Mouse (Mus musculus): ENCODE data around the gene Ush1g.

Gene Ush1g

GRCm38 (mm10) chr11:115289885-115290284 lies 32.0 kb downstream of the Ush1g start:
- no peak for DNase-seq (ENCODE audit: low read depth, low spot score)

GRCm38 (mm10) chr11:115288305-115288704 lies 33.5 kb downstream of the Ush1g start:
- no peak for DNase-seq (ENCODE audit: low read depth, low spot score)

DNA sequence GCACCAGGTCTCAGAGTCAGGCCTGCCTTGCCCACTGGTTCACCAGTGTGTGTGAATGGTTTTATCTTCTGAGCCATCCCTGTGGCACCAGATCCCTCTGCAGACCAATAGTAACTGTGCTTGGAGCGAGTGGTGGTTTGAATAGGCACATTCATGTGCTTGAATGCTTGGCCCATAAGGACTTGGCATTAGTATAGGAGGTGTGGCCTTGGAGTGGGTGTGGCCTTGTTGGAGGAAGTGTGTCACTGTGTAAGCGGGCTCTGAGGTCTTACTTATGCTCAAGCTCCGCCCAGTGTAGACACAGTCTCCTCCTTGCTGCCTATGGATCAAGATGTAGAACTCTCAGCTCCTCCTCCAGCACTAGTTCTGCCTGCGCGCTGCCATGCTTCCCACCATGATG lies 34.5 kb downstream of the Ush1g start:
- DNase-seq (ENCODE audit: low read depth, low spot score), result no peak

DNA sequence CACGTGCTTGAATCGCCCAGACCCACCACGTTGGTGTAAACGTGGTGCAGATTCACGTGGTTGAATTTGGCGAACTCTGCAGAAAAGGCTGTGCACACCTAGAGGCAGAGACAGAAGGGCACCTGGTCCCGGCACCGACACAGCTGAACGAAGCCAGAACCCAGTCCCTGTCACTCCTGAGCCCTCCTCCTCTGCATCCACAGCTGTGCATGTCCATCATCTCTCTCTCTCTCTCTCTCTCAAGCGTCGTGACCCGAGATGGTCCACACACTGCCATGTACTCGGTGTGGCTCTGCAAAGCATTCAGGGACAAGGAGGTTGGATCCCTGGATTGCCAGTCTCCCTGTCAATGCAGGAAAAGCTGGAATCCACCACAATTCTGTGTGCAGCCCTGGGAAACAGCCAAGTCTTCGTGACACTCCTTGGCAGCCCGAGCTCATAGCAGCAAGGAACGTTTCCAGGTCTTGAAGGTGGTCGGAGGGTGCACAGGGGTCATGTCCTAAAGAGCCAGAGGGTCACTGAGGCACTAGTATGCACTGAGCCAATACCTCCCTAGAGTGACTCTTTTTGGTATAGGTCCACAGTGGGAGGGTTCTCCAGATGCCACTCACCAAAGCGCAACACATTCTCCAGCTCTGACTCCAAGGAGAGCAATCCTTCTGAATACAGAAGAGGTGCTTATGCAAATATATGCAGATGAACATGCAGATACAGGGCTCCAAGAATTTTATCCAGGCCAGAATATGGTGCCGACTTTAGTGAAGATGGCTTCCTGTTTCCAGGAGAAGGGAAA lies 35.4 kb downstream of the Ush1g start:
- DNase-seq (ENCODE audit: low read depth, low spot score), result no peak

DNA sequence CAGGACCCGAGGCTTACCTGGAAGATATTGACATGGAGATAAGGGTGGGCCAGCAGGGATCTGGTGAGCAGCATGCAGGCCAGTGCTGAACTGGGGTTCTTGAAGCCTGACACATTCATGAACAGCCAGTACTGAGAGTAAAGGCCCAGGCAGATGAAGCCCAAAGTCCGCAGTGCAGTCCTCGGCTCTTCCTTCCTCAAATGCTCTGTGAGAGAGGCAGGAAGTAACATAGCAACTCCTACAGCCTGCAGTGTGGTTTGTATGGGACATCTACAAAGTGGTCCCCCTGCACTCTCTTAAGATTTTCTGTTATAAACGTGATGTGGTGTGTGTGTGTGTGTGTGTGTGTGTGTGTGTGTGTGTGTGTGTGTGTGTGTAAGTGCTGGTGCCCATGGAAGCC lies 36.6 kb downstream of the Ush1g start:
- DNase-seq (ENCODE audit: low read depth, low spot score), result no peak

DNA sequence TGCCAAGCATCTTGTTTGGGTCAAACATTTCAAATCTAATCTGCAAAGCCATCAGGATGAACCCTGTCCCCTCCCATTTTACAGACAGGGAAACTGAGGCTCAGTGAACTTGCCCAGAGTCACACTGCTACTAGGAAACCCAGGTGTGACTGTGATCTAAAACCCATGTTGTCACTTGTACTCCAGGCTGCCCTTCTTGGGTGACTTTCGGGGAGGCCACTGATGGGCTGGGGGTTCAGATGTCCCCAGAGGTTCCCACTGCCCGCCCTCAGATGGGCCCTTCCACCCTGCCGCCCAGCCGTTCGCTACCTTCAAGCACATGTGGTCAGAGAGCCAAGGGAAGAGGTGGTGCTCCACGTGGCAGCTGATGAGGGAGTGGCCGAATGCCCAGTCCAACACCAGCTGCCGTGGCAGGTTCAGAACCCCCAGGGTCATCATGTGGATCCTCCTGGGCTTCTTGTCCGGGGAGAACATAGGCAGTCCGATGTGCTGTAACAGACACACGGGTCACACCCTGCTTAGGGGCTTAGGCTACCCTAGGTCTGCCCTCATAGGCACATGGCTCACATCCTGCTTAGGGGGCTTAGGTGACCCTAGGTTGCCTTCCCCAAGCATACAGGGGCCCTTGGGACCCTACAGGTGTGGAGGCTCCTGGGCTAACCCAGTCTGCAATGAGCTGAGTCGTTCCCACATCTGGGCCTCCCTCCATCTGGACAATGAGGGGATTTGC lies 37.8 kb downstream of the Ush1g start:
- DNase-seq (ENCODE audit: low read depth, low spot score), result no peak

DNA sequence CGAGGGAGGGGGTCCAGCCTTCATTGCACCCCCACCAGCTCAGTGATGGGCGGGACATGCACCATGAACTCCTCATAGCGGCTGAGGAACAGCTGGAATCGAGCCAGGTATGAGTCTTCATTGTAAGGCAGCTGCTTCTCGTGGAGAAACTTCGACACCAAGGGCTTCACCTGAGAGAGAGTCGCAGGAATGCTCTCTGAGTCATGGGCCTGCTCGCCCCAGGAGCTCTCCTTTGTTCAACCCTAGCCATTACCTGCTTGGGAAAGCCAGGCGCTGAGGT lies 38.4 kb downstream of the Ush1g start:
- no peak for DNase-seq (ENCODE audit: low read depth, low spot score)

DNA sequence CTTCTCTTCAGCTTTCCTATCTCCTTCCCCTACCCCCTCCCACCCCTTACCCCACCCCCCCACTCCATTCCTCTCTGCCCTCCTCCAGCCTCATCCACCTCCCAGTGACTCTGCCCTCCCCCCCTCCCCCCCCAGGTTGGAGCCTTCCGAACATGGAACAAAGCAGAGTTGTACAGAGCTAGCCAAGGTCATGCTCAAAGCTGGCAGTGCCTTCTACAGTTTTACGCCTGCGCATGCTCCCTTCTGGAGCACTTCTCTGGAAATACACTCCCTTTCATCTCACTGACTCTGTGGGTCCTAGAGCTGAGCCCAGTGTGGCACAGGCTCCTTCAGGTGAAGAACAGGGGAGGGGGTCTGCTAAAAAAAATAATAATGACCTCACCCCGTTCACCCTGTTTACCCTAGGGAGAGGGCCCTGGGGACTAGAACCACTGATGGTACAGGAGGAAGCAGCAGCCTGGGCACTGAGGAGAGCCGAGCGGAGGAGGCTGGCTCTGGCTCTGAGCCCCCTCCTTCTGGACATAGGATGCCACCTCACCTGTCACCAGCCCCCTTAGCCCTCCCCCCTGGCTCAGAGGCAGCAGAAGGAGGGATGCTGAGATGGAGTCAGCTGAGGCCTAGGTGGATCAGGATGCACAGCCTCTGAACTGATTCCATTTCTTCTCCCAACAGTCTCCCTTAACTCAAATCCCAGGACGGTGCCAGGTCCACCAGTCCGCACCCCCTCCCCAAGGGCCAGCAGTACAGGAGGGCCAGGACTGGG lies 38.9 kb downstream of the Ush1g start:
- DNase-seq (ENCODE audit: low read depth, low spot score), result no peak

- no peak for DNase-seq (ENCODE audit: low read depth, low spot score)
Measured at GRCm38 (mm10) chr11:115282295-115282694, 39.5 kb downstream of the Ush1g start.

DNA sequence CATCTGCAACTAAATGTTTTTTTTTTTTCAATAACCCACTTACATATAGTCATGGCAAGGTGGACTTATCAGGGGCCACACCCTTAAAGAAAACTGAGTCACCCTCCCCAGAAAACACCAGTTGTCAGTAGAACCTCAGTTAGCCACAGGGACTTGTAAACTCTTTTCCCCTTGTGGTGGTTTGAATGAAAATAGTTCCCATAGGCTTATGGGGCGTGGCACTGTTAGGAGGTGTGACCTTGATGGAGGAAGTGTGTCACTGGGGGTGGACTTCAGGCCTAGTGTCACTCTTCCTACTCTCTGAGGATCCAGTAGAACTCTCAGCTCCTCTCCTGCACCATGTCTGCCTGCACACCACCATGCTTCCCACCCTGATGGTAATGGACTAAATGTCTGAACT lies 42.1 kb downstream of the Ush1g start:
- no peak for DNase-seq (ENCODE audit: low read depth, low spot score)

DNA sequence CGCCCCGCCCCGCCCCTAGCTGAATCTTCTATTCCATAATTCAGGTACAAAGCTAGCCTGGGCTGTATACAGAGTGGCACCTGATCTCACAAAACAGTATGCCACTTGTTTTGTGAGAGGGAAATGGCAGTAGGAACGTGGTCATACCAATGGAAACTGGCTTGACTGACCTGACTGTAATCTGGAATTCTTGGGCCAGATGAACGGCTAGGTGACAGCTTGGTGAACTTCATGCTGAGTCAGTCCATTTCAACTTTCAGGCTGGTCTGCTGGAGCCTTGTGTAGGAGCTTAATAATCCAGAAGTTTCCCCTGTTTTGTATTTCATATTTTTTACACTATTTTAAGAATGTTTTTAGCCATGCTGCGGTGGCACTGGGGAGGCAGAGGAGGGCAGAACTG lies 43.7 kb downstream of the Ush1g start:
- no peak for DNase-seq (ENCODE audit: low read depth, low spot score)

GRCm38 (mm10) chr11:115277604-115277975 lies 44.3 kb downstream of the Ush1g start:
- no peak for DNase-seq (ENCODE audit: low read depth, low spot score)

DNA sequence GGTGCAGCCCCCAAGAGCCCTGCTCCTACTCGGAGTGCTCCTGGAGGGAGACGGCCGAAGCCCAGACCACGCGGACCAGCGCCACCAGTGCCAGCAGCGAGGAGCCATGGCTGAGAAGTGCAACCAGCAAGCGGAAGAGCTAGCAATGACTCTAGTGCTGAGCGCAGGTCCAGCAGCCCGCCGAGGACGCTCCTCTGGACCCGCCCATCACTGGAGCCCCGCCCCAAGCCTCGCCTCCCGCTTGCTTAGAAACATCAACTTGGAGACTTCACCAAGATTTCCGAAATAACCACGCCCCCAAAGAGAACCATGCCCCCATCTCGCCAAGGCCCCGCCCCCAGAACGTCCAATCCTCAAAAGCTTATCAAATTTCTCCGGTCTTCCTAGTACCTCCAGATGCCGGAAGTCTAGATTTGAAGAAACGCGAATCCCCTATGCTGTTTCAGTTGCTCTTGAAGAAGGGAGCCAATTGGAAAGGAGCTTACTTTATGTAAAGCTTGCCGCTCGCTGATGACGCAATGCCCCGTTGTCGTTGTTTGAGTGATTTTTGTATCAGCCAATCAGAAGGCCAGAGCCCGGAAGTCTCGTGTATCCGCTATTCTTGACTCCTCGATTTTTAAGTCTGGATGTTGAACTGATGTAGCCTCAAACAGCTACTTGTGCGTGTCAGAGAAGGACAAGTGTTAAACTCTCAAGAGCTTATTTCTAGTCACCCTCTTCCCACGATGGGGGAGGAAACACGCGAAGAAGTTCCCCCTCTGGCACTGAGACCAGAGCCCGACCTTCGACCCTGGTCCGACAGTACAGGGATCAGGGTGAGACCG lies 44.8 kb downstream of the Ush1g start, which contains the start of gene Fdxr:
Fdxr (minus strand) TSS at position 271 of the 824 bp plus-strand sequence.
- DNase-seq (ENCODE audit: low read depth, low spot score), result peak; percentile 98

- DNase-seq (ENCODE audit: low read depth, low spot score), result no peak
Measured at GRCm38 (mm10) chr11:115275954-115276353, 45.9 kb downstream of the Ush1g start.

DNA sequence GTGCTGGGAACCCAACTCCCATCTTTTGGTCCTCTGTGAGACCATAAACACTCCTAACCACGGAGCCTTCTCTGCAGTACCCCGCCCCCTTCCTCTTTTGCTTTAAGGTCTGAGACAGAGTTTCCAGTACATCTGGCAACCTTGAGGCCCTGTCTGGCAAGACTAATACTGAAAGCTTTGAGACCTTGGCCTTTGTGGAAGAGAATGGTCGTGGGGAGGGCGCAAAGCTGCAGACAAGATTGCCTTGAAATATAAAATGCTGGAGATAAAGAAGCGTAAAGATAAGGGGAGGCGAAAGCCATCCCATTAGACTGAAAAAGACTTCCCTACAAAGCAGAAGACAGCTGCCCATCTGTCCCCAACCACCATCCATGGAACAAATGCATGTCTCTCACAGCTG lies 46.3 kb downstream of the Ush1g start:
- DNase-seq (ENCODE audit: low read depth, low spot score), result no peak

DNA sequence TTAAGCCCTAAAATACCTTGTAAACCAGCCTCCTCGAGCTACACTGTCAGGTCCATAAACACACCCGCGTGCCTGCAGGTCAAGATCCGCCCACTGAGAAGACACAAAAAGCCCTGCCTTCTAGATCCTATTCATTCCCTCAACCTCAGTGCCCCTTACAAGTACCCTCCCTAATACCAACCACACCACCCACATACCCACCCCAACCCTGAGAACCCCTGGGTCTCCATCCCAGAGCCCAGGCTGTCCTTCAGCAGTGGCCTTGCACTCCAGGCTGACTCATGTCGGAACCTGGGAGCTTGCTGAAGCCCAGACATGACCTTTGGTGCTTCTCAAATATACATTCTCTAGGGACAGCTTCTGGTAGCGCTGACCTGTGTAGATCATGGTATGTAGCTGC lies 47.1 kb downstream of the Ush1g start:
- no peak for DNase-seq (ENCODE audit: low read depth, low spot score)

- DNase-seq (ENCODE audit: low read depth, low spot score), result no peak
Measured at GRCm38 (mm10) chr11:115274178-115274577, 47.7 kb downstream of the Ush1g start.

DNA sequence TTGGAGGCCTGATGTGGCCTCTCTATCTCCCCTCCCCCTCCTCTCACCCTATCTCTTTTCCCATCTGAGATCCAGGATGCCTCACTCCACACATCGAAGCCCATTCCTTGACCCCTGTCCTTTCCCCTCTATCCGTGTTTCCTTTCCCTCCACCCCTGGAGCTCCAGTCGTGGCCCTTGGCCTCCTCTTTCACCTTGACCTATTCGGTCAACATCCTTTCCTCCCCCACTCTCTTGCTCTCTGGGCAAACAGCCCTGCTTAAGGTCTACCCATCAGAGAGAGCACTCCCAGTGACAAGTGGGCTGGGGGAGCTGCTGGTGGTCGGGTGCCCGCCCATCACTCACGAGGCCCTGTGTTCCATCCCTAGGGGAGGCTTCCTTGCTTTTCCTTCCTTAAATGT lies 48.1 kb downstream of the Ush1g start:
- no peak for DNase-seq (ENCODE audit: low read depth, low spot score)

DNA sequence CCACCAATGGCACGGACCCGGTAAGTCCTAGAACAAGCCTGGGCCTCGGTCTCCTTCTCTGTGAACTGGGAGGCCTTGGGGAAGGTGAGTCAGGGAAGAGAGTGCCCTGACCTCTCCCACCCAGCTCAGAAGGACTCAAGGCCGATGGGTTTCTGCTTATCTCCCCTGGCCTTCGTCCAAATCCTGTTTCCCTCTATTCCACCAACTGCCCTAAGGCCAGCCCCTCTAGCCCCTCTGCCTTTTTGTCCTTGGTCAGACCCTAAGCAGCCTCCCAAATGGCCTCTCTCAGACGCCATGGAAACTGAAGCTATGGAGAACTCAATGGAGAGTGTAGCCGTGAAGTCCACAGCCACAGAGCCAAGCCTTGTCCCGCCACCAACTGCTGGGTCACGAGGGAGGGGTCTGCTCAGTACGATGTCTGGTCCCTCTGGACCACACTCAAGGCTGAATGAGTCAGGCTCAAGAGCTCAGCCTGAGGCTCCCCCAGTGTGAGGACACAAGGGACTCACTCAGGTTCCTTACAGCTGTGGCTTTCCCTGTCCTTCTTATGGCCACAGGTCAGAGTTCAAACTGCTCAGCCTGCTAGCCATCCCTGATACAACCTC lies 48.8 kb downstream of the Ush1g start:
- DNase-seq (ENCODE audit: low read depth, low spot score), result no peak

DNA sequence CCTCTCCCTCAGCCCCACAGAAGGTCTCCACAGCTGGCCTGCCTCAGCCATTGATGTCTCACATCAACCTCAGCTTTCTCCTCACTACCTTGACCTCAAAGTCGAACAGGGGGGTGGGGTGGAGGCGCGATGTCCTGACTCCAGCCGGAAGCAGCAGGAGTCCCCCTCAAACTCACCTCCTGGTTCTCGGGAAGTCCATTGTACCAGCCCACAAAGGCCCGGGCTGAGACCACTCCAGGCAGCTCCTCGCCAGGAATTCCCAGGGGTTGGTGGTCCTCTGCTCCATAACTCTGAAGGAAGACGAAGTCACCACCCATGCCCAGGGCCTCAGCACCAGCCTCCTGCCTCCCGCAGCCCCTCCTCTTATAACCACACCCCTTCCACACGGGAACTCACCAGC lies 50.4 kb downstream of the Ush1g start:
- DNase-seq (ENCODE audit: low read depth, low spot score), result no peak

DNA sequence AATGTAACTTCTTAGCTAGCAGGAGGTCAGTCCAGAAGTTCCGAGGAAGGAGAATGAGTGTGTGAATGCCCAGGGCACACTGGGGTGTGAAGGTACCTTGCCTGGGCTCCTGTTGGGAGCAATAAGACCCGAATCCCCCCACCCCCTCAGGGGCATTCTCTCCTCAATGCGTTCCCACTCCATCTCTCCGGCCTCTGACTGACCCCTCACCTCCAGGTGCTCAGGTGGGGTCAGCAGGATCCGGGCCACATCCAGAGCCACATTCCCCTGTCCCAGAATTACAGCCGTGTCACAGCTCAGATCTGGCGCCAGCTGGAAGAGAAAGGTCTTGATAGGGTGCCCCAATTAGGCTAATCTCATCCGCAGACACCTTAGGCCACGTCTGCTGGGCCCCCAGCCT lies 50.8 kb downstream of the Ush1g start:
- no peak for DNase-seq (ENCODE audit: low read depth, low spot score)

Data from retina, postnatal 7 days (tissue).